Mouse (Mus musculus) colon, adult 2 months (tissue): ENCODE results near the gene Ropn1. TPM values are rescaled to one million over a fixed set of nuclear protein-coding genes. Genes with fewer than 3 reads are reported as not detected.

Source experiments
- polyA plus RNA-seq: library from polyadenylated mRNA; depleted of rRNA; stranded (reverse); fragments of >200 nt; gene quantifications from 2 replicates; pipeline ENCODE4 v1.2.3, GENCODE M21; 2012; rRNA removed

The Ropn1 gene
- not detected in 2 replicates for polyA plus RNA-seq

GRCm38 (mm10) chr16:34649621-34650020, at the start of gene Ropn1:
TSS of gene Ropn1 (plus strand) at chr16:34649921.

DNA sequence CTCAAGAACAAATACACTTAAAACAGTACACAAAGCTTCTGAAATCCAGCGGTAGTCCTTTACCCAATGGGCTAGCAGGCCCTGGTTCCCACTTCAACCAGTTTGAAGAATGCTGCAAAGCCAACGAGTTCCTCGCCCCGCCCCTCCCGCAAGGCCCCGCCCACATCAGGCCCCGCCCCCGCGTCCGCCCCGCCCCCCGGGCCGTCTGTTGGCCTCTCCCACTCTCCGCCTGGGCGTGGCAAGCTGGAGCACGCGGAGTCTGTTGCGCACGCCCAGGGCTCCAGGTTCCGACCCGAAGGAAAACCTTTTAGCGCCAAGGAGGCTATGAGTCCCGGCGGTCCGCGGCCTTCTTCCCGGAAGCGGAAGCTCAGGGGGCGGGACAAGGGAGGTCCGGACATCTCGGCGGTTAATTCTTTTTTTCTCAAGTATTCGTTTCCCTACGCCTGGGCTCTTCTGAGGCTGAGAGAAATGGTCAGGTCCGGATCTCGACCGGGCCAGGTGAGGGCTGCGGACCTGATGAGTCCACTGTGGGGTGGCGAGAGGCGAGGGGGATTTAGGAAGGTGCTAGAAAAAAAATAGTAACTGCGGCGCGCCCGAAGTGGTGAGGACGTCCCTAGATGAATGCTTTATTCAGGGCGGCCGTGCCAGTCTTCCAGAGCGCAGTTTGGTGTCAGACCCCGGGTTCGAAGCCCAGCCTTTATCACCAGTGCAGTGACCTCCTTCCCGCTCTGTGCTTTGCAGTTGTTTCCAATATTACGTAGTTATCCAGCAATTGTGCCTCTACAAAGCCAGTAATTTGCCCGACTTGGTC, 40.8 kb downstream of the Ropn1 start, which contains the start of gene Ccdc14:
Ccdc14 (plus strand) TSS at position 283 of the 811 bp plus-strand sequence.

Other genes starting within 250 kb of the Ropn1 start
- 22.2 and 24.3 TPM in 2 replicates for gene Kalrn, start 76.4 kb upstream of the Ropn1 start, polyA plus RNA-seq
- gene Ccdc14, start 40.7 kb downstream of the Ropn1 start, polyA plus RNA-seq, result 0.95 and 0.98 TPM in 2 replicates
- gene Mylk, start 95.3 kb downstream of the Ropn1 start, polyA plus RNA-seq, result 323 and 335 TPM in 2 replicates